Mouse (Mus musculus) left cerebral cortex, adult 11 months (tissue): ENCODE results near the gene Clasp1.

ENCODE experiments used
- DNase-seq: peaks from one replicate; pipeline ENCODE4 v3.0.0; 2022; ENCODE audit warnings: low spot score

The Clasp1 gene

GRCm38 (mm10) chr1:118660880-118661465, 272.1 kb downstream of the Clasp1 start:
- no peak for DNase-seq
